Mouse (Mus musculus) T-helper 17 cell (primary cell): Measurements from ENCODE around the gene Mrpl38.

ENCODE experiments used
- in situ Hi-C, 2 experiments: fragments of 300-600 bp; cut with MboI, MseI; formaldehyde crosslinking; loops; 1 replicate in 1 of 2; 2 replicates in 1 of 2; pipeline ENCODE4 v1.15.1; 2025; ENCODE audit warnings: high pct_unique_total_duplicates in 2 of 2

Gene Mrpl38

DNA sequence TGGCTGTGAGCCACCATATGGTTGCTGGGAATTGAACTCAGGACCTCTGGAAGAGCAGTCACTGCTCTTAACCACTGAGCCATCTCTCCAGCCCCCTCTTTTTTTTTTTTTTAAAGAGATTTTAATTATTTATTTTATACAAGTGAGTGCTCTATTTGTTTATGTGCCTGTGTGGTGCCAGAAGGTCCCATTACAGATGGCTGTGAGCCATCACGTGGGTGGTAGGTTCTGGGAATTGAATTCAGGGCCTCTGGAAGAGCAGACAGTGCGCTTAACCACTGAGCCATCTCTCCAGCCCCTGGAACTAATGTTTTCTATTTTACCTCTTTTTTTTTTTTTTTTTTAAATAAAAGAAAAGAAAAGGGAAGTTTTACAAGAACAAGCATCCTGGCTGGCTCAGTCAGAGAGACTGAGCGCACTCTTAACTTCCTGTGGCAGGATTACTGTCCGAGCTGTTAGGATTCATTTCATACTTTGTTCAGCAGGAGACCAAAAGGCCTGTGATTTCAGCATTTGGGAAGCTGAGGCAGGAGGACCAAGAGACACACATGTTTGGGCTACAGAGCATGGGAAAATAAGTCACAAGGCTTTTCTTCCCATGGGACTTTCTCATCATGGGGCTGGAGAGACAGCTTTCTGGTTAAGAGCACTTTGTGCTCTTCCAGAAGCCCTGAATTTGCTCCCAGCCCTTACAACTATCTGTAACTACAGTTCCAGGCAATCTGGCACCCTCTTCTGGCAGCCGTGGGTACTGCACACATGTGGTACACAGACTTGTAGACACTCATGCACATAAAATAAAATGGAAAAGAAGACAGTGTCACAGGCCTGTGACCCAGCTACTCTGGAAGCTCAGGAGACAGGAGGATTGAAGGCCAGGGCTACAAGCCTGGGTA lies 42.2 kb downstream of the Mrpl38 start:
- in situ Hi-C loops = no loop called here

DNA sequence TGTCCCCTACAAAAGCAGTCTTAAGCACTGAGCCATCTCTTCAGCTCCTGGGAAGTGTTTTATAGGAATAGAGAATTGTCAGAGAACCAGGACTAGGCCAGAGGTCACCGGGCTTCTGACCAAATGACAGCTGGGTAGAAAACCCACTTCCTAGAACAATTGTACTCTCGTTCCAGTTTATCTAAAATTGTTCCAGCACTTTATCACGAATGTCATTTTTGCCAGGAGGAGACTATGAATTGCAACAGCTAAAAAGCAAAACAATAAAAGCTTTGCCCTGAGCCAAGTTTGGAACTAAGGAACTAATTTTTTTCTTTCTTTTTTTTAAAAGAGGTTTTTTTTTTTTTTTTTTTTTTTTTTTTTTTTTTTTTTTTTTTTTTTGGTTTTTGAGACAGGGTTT lies 43.1 kb downstream of the Mrpl38 start:
- in situ Hi-C loops = no loop called here

DNA sequence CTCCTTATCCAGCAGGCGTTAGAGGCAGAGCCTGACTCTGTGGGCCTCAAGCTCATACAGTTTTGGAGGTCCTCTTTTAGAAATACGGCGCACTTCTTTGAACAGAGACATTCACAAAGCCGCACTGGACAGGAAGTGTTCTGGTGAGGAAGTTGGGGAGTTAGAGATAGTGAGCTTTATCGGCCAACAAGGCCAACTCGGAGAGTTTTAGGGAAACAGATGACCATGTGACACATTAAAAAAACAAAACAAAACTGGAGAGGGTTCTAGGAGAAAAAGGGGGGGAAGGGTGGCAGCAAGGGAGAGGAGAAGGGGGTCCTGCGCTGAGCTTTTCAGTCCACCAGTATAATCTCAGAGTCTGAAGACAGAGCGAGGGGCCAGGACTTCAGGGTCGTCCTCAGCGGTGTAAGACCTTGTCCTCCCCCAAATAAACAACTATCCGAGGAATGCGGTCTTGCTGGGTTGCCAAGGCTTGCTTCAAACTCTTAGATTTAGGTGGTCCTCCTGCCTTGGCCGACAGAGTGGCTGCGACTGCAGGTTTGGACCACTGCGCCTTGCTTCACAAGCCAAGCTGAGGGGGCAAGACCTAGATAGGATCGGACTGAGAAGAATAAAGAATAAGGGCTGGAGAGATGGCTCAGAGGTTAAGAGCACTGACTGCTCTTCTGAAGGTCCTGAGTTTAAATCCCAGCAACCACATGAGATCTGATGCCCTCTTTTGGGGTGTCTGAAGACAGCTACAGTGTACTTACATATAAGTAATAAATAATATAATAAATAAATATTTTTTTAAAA lies 44.7 kb downstream of the Mrpl38 start:
- in situ Hi-C loops = loop anchor here in 1 of 2 experiments (5.0 kb wide), 1 partner anchor 38 kb away; the partner anchor contains the start of gene Trim65

DNA sequence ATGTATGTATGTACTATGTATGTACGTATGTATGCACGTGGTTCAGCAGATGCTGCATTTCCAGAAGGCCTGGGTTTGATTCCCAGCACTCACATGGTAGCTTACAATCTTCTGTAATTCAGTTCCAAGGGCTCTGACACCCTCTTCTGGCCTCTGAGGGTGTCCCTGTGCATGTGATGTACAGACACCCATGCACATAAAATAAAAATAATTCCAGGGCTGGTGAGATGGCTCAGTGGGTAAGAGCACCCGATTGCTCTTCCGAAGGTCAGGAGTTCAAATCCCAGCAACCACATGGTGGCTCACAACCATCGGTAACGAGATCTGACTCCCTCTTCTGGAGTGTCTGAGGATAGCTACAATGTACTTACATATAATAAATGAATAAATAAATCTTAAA lies 45.7 kb downstream of the Mrpl38 start:
- in situ Hi-C loops = loop anchor here in 1 of 2 experiments (5.0 kb wide), 1 partner anchor 39 kb away; the partner anchor contains the start of gene Trim65

DNA sequence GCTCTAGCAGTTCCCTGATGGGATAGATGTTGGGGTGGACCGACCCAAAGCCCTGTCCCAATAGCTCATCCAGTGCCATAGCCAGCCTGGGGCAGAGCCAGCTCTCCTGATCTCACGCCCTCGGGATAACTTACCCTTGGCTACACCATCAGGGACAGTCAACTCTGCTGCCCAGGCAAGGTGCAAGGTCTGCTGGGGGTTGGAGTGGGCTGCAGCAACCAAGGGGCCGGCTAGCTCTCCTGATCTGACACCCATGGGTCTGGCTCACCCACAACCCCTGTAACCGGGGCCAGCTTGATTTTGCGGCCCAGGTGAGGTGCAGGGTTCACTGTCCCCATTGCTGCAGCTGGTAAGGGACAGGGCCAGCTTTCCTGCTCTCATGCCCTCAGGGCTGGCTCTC lies 47.1 kb downstream of the Mrpl38 start:
- in situ Hi-C loops = loop anchor here in 1 of 2 experiments (5.0 kb wide), 1 partner anchor 41 kb away; the partner anchor contains the start of gene Trim65

DNA sequence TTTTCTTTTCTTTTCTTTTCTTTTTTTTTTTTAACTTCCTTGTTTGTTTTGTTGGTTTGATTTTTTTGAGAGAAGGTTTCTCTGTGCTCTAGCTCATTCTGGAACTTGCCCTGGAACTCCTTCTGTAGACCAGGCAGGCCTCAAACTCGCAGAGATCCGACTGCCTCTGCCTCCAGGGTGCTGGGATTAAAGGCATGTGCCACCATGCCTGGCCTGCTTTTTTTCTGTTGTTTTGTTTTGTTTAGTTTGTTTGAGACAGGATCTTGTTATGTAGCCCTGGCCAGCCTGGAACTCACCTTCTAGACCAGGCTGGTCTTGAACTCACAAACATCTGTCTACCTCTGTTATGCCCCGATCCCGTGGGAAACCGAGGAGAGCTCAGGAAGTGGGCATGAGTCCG lies 49.1 kb downstream of the Mrpl38 start:
- in situ Hi-C loops = no loop called here

DNA sequence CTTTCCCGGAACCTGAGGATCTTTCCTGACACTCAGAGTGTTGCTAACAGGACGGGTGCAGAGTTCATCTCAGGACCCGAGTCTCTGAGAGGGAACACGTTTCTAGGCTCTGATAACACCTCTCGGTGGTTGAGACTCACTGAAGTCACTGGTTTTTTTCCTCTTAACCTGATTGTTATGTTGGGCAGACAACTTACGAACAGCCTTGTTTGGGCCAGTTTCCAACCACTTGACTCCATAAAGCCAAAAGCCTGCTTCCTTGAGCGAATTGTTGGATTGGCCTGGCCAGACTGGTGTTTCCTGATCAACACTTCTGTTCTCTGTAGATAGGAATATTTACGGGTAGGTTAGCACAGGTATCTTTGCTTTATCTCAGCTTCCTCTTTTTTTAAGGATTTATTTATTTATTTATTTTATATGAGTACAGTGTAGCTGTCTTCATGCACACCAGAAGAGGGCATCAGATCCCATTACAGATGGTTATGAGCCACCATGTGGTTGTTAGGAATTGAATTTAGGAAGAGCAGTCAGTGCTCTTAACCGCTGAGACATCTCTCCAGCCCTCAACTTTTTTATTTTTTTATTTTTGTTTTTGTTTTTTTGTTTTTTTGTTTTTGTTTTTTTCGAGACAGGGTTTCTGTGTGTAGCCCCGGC lies 49.8 kb downstream of the Mrpl38 start:
- in situ Hi-C loops = no loop called here

DNA sequence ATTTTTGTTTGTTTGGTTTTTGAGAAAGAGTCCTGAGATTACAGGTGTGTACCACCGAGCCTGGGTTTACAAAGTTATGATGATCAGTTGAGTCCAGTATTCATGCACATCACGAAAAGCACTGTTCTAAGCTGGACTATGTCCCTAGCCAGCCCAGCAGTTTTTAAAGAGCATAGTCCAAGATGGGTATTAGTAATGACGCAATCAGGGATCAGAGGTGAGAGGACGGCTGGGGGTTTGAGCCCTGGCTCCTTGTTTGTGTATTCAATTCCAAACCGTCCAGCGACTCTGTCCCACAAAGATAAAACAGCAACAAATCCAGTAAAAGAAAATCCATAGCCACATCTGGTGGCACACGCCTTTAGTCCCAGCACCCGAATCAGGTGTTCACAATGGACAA lies 50.5 kb downstream of the Mrpl38 start:
- in situ Hi-C loops = no loop called here

DNA sequence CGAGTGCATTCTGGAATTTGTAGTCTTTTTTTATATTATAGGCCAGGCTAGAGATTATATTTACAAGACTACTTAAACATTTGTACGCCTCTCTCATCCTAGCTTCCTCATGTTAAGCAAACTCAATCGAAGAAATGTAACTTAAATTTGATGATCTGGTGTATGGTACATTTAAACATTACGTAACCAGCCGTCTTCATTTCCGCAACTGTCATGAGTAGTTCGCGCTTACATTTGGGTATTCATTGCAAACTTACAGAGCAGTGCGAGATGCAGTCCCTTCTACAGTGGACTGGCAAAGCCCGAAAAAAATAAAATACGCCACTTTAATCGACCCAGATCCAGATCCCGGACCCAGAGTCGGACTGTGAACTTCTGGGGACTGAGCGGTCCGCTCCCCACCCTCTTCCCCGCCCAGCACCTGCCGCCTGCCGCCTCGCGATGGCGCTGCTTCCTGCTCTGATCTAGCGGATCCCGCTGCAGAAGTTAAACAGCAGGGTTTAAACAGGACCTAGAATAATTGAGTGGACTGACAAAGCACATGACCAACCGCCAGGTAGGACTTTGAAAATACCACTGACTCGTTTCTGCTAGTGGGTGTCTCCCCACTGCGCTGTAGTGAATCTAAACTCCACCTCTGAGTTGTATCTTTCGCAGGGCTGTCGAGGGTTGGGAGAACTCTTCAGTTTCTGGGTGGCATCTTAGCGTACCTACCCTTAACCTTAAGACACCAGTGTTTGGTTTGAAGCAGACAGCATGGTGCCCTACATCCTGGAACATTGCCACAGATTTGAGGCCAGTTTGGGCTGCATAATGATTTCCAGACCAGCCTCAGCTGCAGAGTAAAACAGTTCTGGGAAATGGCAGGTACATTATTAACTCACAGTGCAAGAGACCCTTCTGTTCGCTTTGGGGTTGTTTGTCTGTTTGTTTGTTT lies 51.2 kb downstream of the Mrpl38 start:
- in situ Hi-C loops = no loop called here

DNA sequence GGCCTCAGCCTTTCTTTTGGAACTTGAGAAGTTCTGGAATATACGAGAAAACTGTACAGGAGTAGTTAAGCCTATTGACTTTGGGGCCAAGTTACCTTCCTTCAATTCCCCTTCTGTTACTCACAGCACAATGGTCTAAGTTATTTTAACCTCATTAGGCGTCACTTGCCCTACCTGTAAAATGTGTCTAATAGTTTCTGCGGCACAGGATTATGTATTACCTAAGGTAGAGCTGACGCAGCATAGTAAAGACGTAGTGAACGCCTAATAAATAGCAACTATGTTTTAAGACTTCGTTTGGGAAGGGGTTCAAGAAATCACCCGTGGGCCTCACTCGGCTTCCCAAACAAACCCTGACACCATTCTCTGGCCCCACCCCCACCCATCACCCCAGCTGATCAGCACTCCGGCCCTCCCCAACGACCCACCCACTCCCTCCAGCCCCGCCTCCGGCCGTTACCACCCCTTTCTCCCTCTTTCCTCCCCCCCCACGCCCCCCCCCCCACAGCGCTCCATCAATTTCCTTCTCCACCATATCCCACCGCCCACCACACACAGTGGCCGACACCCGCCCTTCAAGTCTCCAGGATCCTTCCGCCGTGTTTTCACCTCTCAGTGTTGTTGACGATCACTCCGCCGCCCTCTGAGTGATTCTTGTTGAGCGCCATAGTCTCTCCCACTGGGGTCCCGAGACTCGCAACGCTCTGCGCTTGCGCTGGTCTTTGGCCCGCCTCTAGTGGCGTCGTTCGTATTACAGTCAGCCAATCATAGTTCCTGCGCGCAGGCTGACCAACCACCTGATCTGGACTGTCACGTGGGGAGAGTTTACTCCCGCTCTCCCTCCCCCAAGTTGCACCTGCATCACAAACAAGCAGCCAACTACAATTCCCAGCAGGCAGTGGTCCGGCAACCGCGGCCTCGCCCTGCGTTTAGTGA lies 52.1 kb downstream of the Mrpl38 start, which contains the start of gene Wbp2:
Gene Wbp2, minus strand, starts transcription at position 738 of the 936 bp plus-strand sequence.
- in situ Hi-C loops = no loop called here

DNA sequence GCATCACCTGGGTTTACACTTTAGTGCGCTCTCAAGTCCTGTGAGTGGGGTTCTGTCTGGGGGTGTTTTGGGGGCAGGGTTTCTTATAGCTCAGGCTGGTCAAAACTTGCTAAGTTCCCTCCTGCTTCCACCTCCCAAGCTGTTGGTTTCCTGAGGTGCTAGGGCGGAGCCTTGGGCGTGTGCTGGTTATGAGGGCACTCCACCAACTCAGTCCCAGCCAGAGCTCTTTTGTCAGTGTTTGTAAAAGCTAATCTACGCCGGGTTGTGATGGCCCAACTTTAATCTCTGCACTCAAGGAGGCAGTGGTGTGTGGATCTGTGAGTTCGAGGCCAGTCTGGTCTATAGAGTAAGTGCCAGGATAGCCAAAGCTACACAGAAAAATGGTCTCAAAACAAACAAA lies 54.5 kb downstream of the Mrpl38 start:
- in situ Hi-C loops = no loop called here

DNA sequence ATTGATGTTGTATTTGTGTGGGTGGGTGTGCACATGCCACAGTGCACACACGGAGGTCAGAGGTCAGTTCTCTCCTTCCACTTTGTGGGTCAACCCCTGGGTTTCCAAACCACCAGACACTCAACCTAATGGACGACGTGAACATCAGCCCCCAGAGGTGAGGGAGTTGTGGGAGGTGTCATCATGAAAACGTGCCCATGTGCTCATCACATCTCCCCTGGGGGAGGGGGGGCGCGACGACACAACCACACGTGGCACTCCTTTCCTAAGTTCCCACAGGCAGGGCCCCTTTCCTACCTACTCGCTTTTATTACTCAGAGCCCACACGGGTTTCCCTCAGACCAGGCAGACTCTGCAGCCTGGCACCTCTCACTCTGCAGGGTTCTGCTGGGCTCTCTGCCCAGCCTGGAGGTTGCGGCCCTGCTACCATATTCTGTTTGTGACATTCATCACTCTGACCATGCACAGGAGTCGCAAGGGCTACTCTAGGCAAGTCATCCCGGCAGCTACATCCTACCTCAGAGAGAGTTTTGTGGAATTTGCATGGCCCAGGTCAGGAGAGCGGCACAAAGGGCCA lies 55.5 kb downstream of the Mrpl38 start:
- in situ Hi-C loops = no loop called here
